ENCODE assay signal across 9 mouse cellular contexts in genomic region chr2:165967823-165968555, GRCm38 (mm10). TPM values are rescaled to one million over a fixed set of nuclear protein-coding genes. Genes with fewer than 3 reads are reported as not detected.
A peak's percentile ranks its signal among the peaks of the same experiment; 100 is the strongest.
DNase-seq lines count a peak whose midpoint lies in the region; ATAC-seq and TF ChIP-seq lines count a peak whose summit lies in the region.
"Had no signal": no experiment of that assay in that cellular context is flagged by ENCODE, and none has a peak within 500 bp of the region (broad histone marks: within the 10 kb centered on the region; RNA-seq: fewer than 3 reads in every experiment).

No protein-coding gene starts in this region.

- peak overlapping the region; percentile 52 for H3K27ac ChIP-seq in heart, adult 2 months
- peak overlapping the region; percentile 69 for H3K27ac ChIP-seq in forebrain, embryonic 11.5 days (ENCODE audit: low read depth, low read length)
- peak overlapping the region; percentile 57 for H3K27ac ChIP-seq in stomach, embryonic 16.5 days (ENCODE audit: low read length)

- DNase-seq in heart, adult 2 months, result peak in 1 of 2 experiments; percentile 32
- no peak for DNase-seq in heart, postnatal 4 days
- DNase-seq in MN1 (ENCODE audit: low spot score), result peak; percentile 92
- peak; percentile 81 for DNase-seq in forebrain, embryonic 11.5 days (ENCODE audit: low spot score)
- peak; percentile 57 for DNase-seq in lung, postnatal 25 days (ENCODE audit: low spot score)
- DNase-seq in left cerebral cortex, adult 9 months (ENCODE audit: low spot score in 2 of 2), result no peak
- no peak for DNase-seq in cerebellum, adult 9-11 months

- 0 out of 2 replicates have a peak, but pooled peaks cover 3% of the 10 kb centered on the region for H3K36me3 ChIP-seq in heart, adult 2 months (ENCODE audit: control insufficient read depth, insufficient read depth, low read length)
- no peaks in the 10 kb centered on the region for H3K36me3 ChIP-seq in forebrain, embryonic 11.5 days (ENCODE audit: control insufficient read depth, insufficient read depth, low read length)
- no peaks in the 10 kb centered on the region for H3K36me3 ChIP-seq in stomach, embryonic 16.5 days (ENCODE audit: control insufficient read depth, insufficient read depth, low read length)

- no peaks in the 10 kb centered on the region for H3K79me2 ChIP-seq in heart, adult 2 months (replicated peaks; ENCODE audit: control insufficient read depth, insufficient read depth, low read length)

- 36% methylated on average over 6 of the region's 6 CpGs for WGBS in heart, adult 2 months
- 58% methylated on average over 6 of the region's 6 CpGs for WGBS in forebrain, embryonic 11.5 days
- WGBS in stomach, embryonic 16.5 days, result 53% methylated on average over 6 of the region's 6 CpGs

- no peak for TF ChIP-seq EP300 in heart, adult 2 months (IDR thresholded peaks at IDR 0.05; ENCODE audit: insufficient read depth, low read depth, low read length)

- intact Hi-C loops in heart, adult 2 months (cut with DNase I), result no loop called here

- no peak for TF ChIP-seq POLR2A in heart, adult 2 months (IDR thresholded peaks at IDR 0.05; ENCODE audit: insufficient read depth, low read depth, low read length)

- no peak overlapping the region for H3K9ac ChIP-seq in heart, adult 2 months (ENCODE audit: low read depth, low read length)
- no peak overlapping the region for H3K9ac ChIP-seq in forebrain, embryonic 11.5 days (ENCODE audit: low read length)
- H3K9ac ChIP-seq in stomach, embryonic 16.5 days (ENCODE audit: low read length), result no peak overlapping the region

- no peaks in the 10 kb centered on the region for H3K27me3 ChIP-seq in heart, adult 2 months (ENCODE audit: control insufficient read depth, insufficient read depth, low read length)
- no peaks in the 10 kb centered on the region for H3K27me3 ChIP-seq in forebrain, embryonic 11.5 days (ENCODE audit: control insufficient read depth, insufficient read depth, low read length)
- no peaks in the 10 kb centered on the region for H3K27me3 ChIP-seq in stomach, embryonic 16.5 days (ENCODE audit: control insufficient read depth, insufficient read depth, low read length)
- H3K27me3 ChIP-seq: Patski had no signal

- no peak overlapping the region for H3K4me2 ChIP-seq in forebrain, embryonic 11.5 days (ENCODE audit: low read depth, low read length, severe bottlenecking)
- no peak overlapping the region for H3K4me2 ChIP-seq in stomach, embryonic 16.5 days (ENCODE audit: low read depth, low read length)

- no peak overlapping the region for H3K4me3 ChIP-seq in heart, adult 2 months
- no peak overlapping the region for H3K4me3 ChIP-seq in forebrain, embryonic 11.5 days (ENCODE audit: low read depth, low read length)
- H3K4me3 ChIP-seq in stomach, embryonic 16.5 days (replicated peaks; ENCODE audit: low read length), result no peak overlapping the region

- H3K4me1 ChIP-seq in heart, adult 2 months (ENCODE audit: control insufficient read depth, insufficient read depth, low read length), result peaks cover 13% of the 10 kb centered on the region
- H3K4me1 ChIP-seq in forebrain, embryonic 11.5 days (replicated peaks; ENCODE audit: control insufficient read depth, insufficient read depth, low read length), result peaks cover 8% of the 10 kb centered on the region; the same call in 1 of the 2 replicates
- 0 out of 2 replicates have a peak, but pooled peaks cover 16% of the 10 kb centered on the region for H3K4me1 ChIP-seq in stomach, embryonic 16.5 days (ENCODE audit: control insufficient read depth, insufficient read depth, low read length)

- H3K9me3 ChIP-seq in forebrain, embryonic 11.5 days (ENCODE audit: control insufficient read depth, low read length), result no peaks in the 10 kb centered on the region
- H3K9me3 ChIP-seq in stomach, embryonic 16.5 days (replicated peaks; ENCODE audit: control insufficient read depth, low read length), result no peaks in the 10 kb centered on the region

- ATAC-seq in forebrain, embryonic 11.5 days (replicated peaks; ENCODE audit: low FRiP score), result peak; percentile 82
- ATAC-seq in stomach, embryonic 16.5 days (ENCODE audit: insufficient read depth, low FRiP score), result no peak

- no peak for TF ChIP-seq CTCF in heart, adult 2 months (IDR thresholded peaks at IDR 0.05)

RNA-seq across cellular contexts. Expression of gene Ncoa3, which starts 24.4 kb away (rescaled TPM):
- total RNA-seq in heart, adult 2 months (2021), result 10 to 100 TPM; 29.1 to 32.1 TPM
- polyA plus RNA-seq in heart, adult 2 months (2012; rRNA removed), result 20.1 and 25.7 TPM in 2 replicates
- total RNA-seq in heart, postnatal 4 days (2021), result 10 to 100 TPM; 21.2 to 23.2 TPM
- 17.4 and 18.1 TPM in 2 replicates for polyA plus RNA-seq in forebrain, embryonic 11.5 days (2014; fragmentation: Nextera tagmentation; extraction: Ambion mirVana)
- 15.7 and 15.9 TPM in 2 replicates for polyA plus RNA-seq in stomach, embryonic 16.5 days (2015; fragmentation: Nextera tagmentation; extraction: Ambion mirVana)

Comparison
In these comparisons a context has a peak if more than half of its experiments do, and no peak if none do; other contexts are left out.
1. DNase-seq: peak in MN1 (single experiment), forebrain, embryonic 11.5 days (single experiment) and lung, postnatal 25 days (single experiment); none in heart, postnatal 4 days (single experiment), left cerebral cortex, adult 9 months (0 of 2) and cerebellum, adult 9-11 months (single experiment).
2. Peak in every context shown above with its lines, with median percentiles within 50 percentile points of each other: H3K27ac ChIP-seq.